Mouse (Mus musculus): ENCODE measurements at regions not wholly inside any gene's neighbourhood (a gene's known extent, or its start where the extent isn't known, plus 50 kb on each side); places are given as distances from the start of the nearest gene placed in this dataset.
A peak's percentile ranks its signal among the peaks of the same experiment; 100 is the strongest.

DNA sequence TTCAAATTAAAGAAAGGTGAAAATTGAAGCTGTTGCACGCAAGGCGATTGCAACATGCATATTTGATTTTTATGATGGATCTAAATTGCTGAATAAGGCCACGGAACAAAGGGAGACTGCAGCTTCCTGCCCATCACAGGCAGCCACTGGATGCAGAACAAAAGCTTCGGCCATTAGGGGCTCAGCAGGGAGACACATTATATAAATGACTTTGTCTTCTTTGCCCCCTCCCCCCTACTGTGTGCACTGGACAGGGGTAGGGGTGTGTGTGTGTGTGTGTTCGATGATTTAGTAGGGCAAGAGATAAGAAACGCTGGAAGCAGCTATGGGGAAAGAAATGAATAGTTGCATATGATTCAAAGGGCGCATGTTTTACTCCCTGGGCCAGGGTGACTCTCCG lies 481.2 kb upstream of the Pmfbp1 start:
- WGBS: 40% methylated on average over 8 of the region's 8 CpGs
- Histone ChIP-seq H3K4me2 (ENCODE audit: low read depth, low read length) (no peak overlapping the region), H3K4me3 (ENCODE audit: low read depth, low read length) (no peak overlapping the region), H3K27ac (replicated peaks; ENCODE audit: low read depth, low read length) (no peak overlapping the region), H3K9ac (replicated peaks; ENCODE audit: low read length) (no peak overlapping the region), H3K27me3 (ENCODE audit: control insufficient read depth, insufficient read depth, low read length) (no peaks in the 10 kb centered on the region), H3K36me3 (replicated peaks; ENCODE audit: control insufficient read depth, insufficient read depth, low read depth, low read length) (no peaks in the 10 kb centered on the region), H3K9me3 (replicated peaks; ENCODE audit: control insufficient read depth, low read length) (no peaks in the 10 kb centered on the region), H3K4me1 (ENCODE audit: control insufficient read depth, insufficient read depth, low read length) (no peaks in the 10 kb centered on the region)
- ATAC-seq (replicated peaks; ENCODE audit: insufficient number of reproducible peaks, low FRiP score, low TSS enrichment, low read depth) (0 out of 2 replicates have a peak, but pooled peaks have one; percentile 52), DNase-seq (ENCODE audit: low spot score) (no peak)

DNA sequence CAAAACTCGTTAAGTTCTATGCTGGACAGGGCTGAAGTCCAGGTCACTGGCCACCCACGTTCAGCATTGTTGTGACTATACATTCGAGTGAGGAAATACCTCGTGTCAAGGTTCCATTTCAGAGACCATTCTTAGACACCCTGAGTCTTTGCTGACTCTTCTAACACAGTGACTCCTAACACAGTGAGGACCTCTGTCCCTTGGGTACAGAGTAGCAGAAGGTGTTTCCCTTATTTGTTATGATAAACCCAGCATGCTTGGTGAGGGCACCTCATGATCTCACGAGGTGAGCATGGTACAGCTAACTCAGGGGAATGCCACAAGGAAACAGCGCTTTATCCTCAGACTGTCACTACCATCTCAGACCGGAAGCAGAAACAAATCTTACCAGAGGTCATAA lies 480.2 kb upstream of the Pmfbp1 start:
- Histone ChIP-seq H3K27ac (replicated peaks; ENCODE audit: low read depth, low read length) (no peak overlapping the region), H3K36me3 (replicated peaks; ENCODE audit: control insufficient read depth, insufficient read depth, low read depth, low read length) (no peaks in the 10 kb centered on the region), H3K4me2 (ENCODE audit: low read depth, low read length) (no peak overlapping the region), H3K27me3 (ENCODE audit: control insufficient read depth, insufficient read depth, low read length) (no peaks in the 10 kb centered on the region), H3K9ac (replicated peaks; ENCODE audit: low read length) (no peak overlapping the region), H3K4me1 (ENCODE audit: control insufficient read depth, insufficient read depth, low read length) (no peaks in the 10 kb centered on the region), H3K4me3 (ENCODE audit: low read depth, low read length) (no peak overlapping the region), H3K9me3 (replicated peaks; ENCODE audit: control insufficient read depth, low read length) (no peaks in the 10 kb centered on the region)
- DNase-seq (ENCODE audit: low spot score) (no peak), ATAC-seq (replicated peaks; ENCODE audit: insufficient number of reproducible peaks, low FRiP score, low TSS enrichment, low read depth) (no peak)
- WGBS: 67% methylated on average over 7 of the region's 7 CpGs

DNA sequence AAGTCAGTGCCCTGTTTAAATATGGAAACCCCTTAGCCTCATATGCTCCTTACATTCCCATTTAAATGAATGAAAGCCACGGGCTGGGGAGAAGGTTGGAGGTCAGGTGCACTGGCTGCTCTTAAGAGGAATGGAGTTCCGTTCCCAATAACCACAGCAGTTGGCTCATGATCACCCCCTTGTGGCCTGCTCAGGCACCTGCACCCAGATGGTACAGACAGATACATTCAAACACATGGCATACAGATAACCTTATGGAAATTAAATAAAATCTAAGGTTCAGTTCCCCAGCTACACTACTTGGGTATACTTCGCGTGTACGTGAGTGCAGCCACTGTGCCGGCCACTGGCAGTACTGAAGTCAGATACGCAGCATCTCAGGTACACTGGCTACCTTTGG lies 479.1 kb upstream of the Pmfbp1 start:
- whole genome bisulfite sequencing: 52% methylated on average over 7 of the region's 7 CpGs
- ATAC-seq (replicated peaks; ENCODE audit: insufficient number of reproducible peaks, low FRiP score, low TSS enrichment, low read depth) (no peak), DNase-seq (ENCODE audit: low spot score) (peak; percentile 63)
- H3K27me3 ChIP-seq (ENCODE audit: control insufficient read depth, insufficient read depth, low read length): no peaks in the 10 kb centered on the region
- no peak overlapping the region for H3K4me2 ChIP-seq (ENCODE audit: low read depth, low read length)
- H3K4me3 ChIP-seq (ENCODE audit: low read depth, low read length): no peak overlapping the region
- H3K36me3 ChIP-seq (replicated peaks; ENCODE audit: control insufficient read depth, insufficient read depth, low read depth, low read length): no peaks in the 10 kb centered on the region
- no peaks in the 10 kb centered on the region for H3K4me1 ChIP-seq (ENCODE audit: control insufficient read depth, insufficient read depth, low read length)
- no peaks in the 10 kb centered on the region for H3K9me3 ChIP-seq (replicated peaks; ENCODE audit: control insufficient read depth, low read length)
- H3K27ac ChIP-seq (replicated peaks; ENCODE audit: low read depth, low read length): no peak overlapping the region
- no peak overlapping the region for H3K9ac ChIP-seq (replicated peaks; ENCODE audit: low read length)

DNA sequence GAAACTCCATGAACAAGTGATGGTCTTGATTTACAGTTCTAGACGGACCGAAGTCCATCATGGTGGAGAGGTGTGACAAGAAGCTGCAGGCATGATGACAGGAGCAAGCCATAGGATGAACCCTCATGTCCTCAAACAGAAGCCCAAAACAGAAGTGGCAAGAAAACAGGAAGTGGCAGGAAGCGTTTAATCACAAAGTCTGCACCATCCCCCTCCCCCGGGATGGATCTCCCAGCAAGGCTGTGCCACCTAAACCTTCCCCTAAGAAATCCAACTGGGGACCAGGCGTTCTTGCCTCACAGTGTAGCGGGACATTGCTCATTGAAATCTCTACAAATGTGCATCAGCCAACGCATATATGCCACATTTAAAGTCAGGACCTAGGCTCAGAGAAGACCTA lies 474.3 kb upstream of the Pmfbp1 start:
- ATAC-seq (replicated peaks; ENCODE audit: insufficient number of reproducible peaks, low FRiP score, low TSS enrichment, low read depth): no peak
- 80% methylated on average over 7 of the region's 7 CpGs for WGBS

DNA sequence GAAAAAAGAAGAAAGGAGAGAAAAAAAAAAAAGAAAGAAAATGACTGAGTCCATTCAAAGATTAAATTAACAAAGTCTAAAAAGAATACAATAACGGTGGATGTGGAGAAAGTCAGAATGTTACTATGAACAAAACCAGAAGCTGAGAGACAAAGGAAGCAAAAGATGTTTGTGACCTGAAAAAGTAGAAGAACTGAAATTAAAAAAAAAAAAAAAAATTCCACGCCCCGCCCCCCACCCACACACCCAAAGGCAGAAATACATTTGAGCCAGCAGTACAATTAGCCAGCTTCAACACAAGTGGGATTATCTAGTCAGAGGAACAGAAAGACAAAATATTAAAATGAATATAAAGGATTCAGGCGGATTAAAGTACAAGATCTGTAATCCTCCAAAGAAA lies 473.7 kb upstream of the Pmfbp1 start:
- DNase-seq (ENCODE audit: low spot score) (no peak), ATAC-seq (replicated peaks; ENCODE audit: insufficient number of reproducible peaks, low FRiP score, low TSS enrichment, low read depth) (no peak)
- Histone ChIP-seq H3K4me3 (ENCODE audit: low read depth, low read length) (no peak overlapping the region), H3K9me3 (replicated peaks; ENCODE audit: control insufficient read depth, low read length) (no peaks in the 10 kb centered on the region), H3K4me2 (ENCODE audit: low read depth, low read length) (no peak overlapping the region), H3K27me3 (ENCODE audit: control insufficient read depth, insufficient read depth, low read length) (no peaks in the 10 kb centered on the region), H3K9ac (replicated peaks; ENCODE audit: low read length) (no peak overlapping the region), H3K27ac (replicated peaks; ENCODE audit: low read depth, low read length) (no peak overlapping the region), H3K4me1 (ENCODE audit: control insufficient read depth, insufficient read depth, low read length) (no peaks in the 10 kb centered on the region), H3K36me3 (replicated peaks; ENCODE audit: control insufficient read depth, insufficient read depth, low read depth, low read length) (no peaks in the 10 kb centered on the region)
- WGBS: 96% methylated on average over 4 of the region's 4 CpGs

More for the DNA sequence above, 474.3 kb upstream of the Pmfbp1 start:
- Histone ChIP-seq H3K4me3 (ENCODE audit: low read depth, low read length) (no peak overlapping the region), H3K27me3 (ENCODE audit: control insufficient read depth, insufficient read depth, low read length) (no peaks in the 10 kb centered on the region), H3K36me3 (replicated peaks; ENCODE audit: control insufficient read depth, insufficient read depth, low read depth, low read length) (no peaks in the 10 kb centered on the region), H3K4me2 (ENCODE audit: low read depth, low read length) (no peak overlapping the region), H3K9ac (replicated peaks; ENCODE audit: low read length) (no peak overlapping the region), H3K4me1 (ENCODE audit: control insufficient read depth, insufficient read depth, low read length) (no peaks in the 10 kb centered on the region), H3K27ac (replicated peaks; ENCODE audit: low read depth, low read length) (no peak overlapping the region), H3K9me3 (replicated peaks; ENCODE audit: control insufficient read depth, low read length) (no peaks in the 10 kb centered on the region)
- DNase-seq (ENCODE audit: low spot score): no peak

DNA sequence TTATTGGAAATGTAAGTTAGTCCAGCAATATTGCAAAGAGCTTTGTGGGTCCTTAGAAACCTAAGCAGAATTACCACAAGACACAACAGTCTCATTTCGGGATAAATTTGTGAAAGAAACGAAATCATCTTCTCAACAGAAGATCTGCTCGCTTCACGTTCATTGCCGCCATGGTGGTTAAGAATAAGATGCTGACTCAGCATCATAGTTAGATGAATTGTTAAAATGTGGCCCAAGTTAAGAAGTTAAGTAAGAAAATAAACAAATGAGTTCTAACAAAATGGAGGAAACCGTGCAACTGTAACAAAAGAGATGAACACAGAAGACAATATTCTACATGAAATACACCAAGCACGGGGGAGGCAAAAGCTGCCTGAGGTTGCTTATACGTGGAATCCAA lies 465.9 kb upstream of the Pmfbp1 start:
- WGBS: 94% methylated on average over 8 of the region's 8 CpGs
- Histone ChIP-seq H3K4me3 (ENCODE audit: low read depth, low read length) (no peak overlapping the region), H3K4me2 (ENCODE audit: low read depth, low read length) (no peak overlapping the region), H3K27me3 (ENCODE audit: control insufficient read depth, insufficient read depth, low read length) (no peaks in the 10 kb centered on the region), H3K4me1 (ENCODE audit: control insufficient read depth, insufficient read depth, low read length) (no peaks in the 10 kb centered on the region), H3K9ac (replicated peaks; ENCODE audit: low read length) (no peak overlapping the region), H3K36me3 (replicated peaks; ENCODE audit: control insufficient read depth, insufficient read depth, low read depth, low read length) (no peaks in the 10 kb centered on the region), H3K9me3 (replicated peaks; ENCODE audit: control insufficient read depth, low read length) (no peaks in the 10 kb centered on the region), H3K27ac (replicated peaks; ENCODE audit: low read depth, low read length) (no peak overlapping the region)
- ATAC-seq (replicated peaks; ENCODE audit: insufficient number of reproducible peaks, low FRiP score, low TSS enrichment, low read depth) (no peak), DNase-seq (ENCODE audit: low spot score) (no peak)

DNA sequence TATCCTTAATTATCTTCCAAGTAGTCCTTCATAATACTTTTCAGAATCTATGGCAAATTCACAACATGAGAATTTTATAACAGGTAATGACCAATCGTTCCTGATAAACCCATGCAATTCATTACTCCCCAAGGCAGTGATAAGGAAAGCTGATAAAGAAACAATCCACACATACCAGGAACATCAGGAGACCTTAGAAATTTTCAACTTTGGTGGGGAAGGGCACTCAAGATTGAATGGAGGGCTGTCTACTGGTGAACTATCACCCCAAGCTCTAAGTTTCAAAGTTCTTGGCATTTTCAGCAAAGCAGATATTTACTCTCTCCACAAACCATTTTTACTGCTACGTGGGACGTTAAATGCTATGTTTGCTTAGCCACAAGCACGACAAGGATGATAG lies 440.2 kb upstream of the Pmfbp1 start:
- H3K9me3 ChIP-seq (replicated peaks; ENCODE audit: control insufficient read depth, low read length): no peaks in the 10 kb centered on the region; the same call in 1 of the 2 replicates
- DNase-seq (ENCODE audit: low spot score) (no peak), ATAC-seq (replicated peaks; ENCODE audit: insufficient number of reproducible peaks, low FRiP score, low TSS enrichment, low read depth) (no peak)
- H3K4me3 ChIP-seq (ENCODE audit: low read depth, low read length): no peak overlapping the region
- H3K36me3 ChIP-seq (replicated peaks; ENCODE audit: control insufficient read depth, insufficient read depth, low read depth, low read length): no peaks in the 10 kb centered on the region
- no peak overlapping the region for H3K27ac ChIP-seq (replicated peaks; ENCODE audit: low read depth, low read length)
- no peak overlapping the region for H3K4me2 ChIP-seq (ENCODE audit: low read depth, low read length)
- H3K9ac ChIP-seq (replicated peaks; ENCODE audit: low read length): no peak overlapping the region
- 87% methylated on average over 4 of the region's 4 CpGs for WGBS
- no peaks in the 10 kb centered on the region for H3K27me3 ChIP-seq (ENCODE audit: control insufficient read depth, insufficient read depth, low read length)
- no peaks in the 10 kb centered on the region for H3K4me1 ChIP-seq (ENCODE audit: control insufficient read depth, insufficient read depth, low read length)

DNA sequence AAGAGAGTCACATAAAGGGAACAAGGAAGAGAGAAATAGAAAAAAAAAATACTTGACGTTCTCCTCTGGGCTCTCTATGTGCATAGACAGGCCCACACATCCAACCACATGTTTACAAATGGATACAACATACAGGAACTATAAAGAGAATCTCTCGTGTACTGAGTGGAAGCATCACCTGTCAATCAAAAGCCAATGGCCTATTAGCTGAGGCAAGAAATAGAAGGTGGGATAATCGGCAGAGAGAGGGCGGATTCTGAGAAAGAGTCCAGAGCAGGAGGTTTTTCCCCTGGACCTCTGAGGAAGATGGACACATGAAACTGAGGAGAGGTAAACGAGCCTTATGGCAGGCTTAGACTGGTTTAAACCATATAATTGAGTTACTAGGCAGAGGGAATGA lies 434.7 kb upstream of the Pmfbp1 start:
- DNase-seq (ENCODE audit: low spot score) (no peak), ATAC-seq (replicated peaks; ENCODE audit: insufficient number of reproducible peaks, low FRiP score, low TSS enrichment, low read depth) (no peak)
- Histone ChIP-seq H3K4me3 (ENCODE audit: low read depth, low read length) (no peak overlapping the region), H3K4me1 (ENCODE audit: control insufficient read depth, insufficient read depth, low read length) (no peaks in the 10 kb centered on the region), H3K27me3 (ENCODE audit: control insufficient read depth, insufficient read depth, low read length) (no peaks in the 10 kb centered on the region), H3K9me3 (replicated peaks; ENCODE audit: control insufficient read depth, low read length) (no peaks in the 10 kb centered on the region), H3K36me3 (replicated peaks; ENCODE audit: control insufficient read depth, insufficient read depth, low read depth, low read length) (no peaks in the 10 kb centered on the region), H3K4me2 (ENCODE audit: low read depth, low read length) (no peak overlapping the region), H3K27ac (replicated peaks; ENCODE audit: low read depth, low read length) (no peak overlapping the region), H3K9ac (replicated peaks; ENCODE audit: low read length) (no peak overlapping the region)
- 83% methylated on average over 5 of the region's 5 CpGs for WGBS

DNA sequence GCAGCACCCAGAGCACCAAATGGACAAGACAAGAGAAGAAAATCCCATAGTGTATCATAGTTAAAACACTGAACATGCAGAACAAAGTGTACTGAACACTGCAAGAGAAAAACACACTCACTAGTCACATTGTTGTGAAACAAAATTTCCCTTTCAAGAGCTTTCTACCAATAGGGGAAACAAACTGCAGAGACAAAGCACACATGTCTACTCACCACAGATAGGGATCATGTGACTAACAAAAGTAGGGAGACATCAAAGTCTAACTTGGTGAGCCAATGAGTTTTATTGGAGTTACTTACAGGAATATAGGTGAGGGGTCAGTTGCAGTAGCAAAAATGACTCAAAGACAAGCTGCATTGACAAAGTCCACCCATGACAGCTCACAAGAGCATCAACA lies 431.5 kb upstream of the Pmfbp1 start:
- no peak overlapping the region for H3K4me3 ChIP-seq (ENCODE audit: low read depth, low read length)
- ATAC-seq (replicated peaks; ENCODE audit: insufficient number of reproducible peaks, low FRiP score, low TSS enrichment, low read depth): no peak
- no peak overlapping the region for H3K27ac ChIP-seq (replicated peaks; ENCODE audit: low read depth, low read length)
- no peak for DNase-seq (ENCODE audit: low spot score)
- H3K9ac ChIP-seq (replicated peaks; ENCODE audit: low read length): no peak overlapping the region
- H3K4me2 ChIP-seq (ENCODE audit: low read depth, low read length): no peak overlapping the region
- H3K9me3 ChIP-seq (replicated peaks; ENCODE audit: control insufficient read depth, low read length): no peaks in the 10 kb centered on the region
- H3K27me3 ChIP-seq (ENCODE audit: control insufficient read depth, insufficient read depth, low read length): no peaks in the 10 kb centered on the region
- H3K36me3 ChIP-seq (replicated peaks; ENCODE audit: control insufficient read depth, insufficient read depth, low read depth, low read length): no peaks in the 10 kb centered on the region
- no peaks in the 10 kb centered on the region for H3K4me1 ChIP-seq (ENCODE audit: control insufficient read depth, insufficient read depth, low read length)
